Mouse (Mus musculus) Patski (cell line): ENCODE data around the gene Map2k2. TPM values are rescaled to one million over a fixed set of nuclear protein-coding genes. Genes with fewer than 3 reads are reported as not detected.

Experiments used
- ATAC-seq: fragments of 100-300 bp; one replicate; pipeline ENCODE4 v1.8.0; 2021
- CTCF ChIA-PET: fragments of 350-600 bp; sonication (Branson Sonifier 250); formaldehyde crosslinking; loops from one replicate; lab custom pipeline; 2022; ENCODE audit warnings: inconsistent platforms; lab: Charles Lee
- POLR2A ChIA-PET: fragments of 350-600 bp; sonication (Branson Sonifier 250); formaldehyde crosslinking; loops from one replicate; lab custom pipeline; 2022; ENCODE audit warnings: antibody characterized with exemption, inconsistent platforms; lab: Charles Lee
- DNase-seq: peaks from one replicate; pipeline ENCODE4 v3.0.0-alpha.2; 2011; ENCODE audit warnings: low read depth, low spot score
- H3K27me3 ChIP-seq: fragments of 371-371 bp; one replicate; pipeline ENCODE4 v1.5.1; 2021
- CTCF ChIP-seq: fragments of 100-300 bp; IDR thresholded peaks from one replicate; pipeline ENCODE4 v1.5.1; 2021
- in situ Hi-C: fragments of 300-500 bp; cut with MboI; formaldehyde crosslinking; loops from 3 replicates; pipeline ENCODE4 v1.11.1; 2018; ENCODE audit warnings: low pct_unique_long_range_greater_than_20kb, mixed read lengths
- polyA plus RNA-seq: library from polyadenylated mRNA; unstranded; gene quantifications from one replicate; pipeline ENCODE4 v1.2.3, GENCODE M21; 2021

The Map2k2 gene
- polyA plus RNA-seq, 1 experiment from 2014 or later: 150 TPM

DNA sequence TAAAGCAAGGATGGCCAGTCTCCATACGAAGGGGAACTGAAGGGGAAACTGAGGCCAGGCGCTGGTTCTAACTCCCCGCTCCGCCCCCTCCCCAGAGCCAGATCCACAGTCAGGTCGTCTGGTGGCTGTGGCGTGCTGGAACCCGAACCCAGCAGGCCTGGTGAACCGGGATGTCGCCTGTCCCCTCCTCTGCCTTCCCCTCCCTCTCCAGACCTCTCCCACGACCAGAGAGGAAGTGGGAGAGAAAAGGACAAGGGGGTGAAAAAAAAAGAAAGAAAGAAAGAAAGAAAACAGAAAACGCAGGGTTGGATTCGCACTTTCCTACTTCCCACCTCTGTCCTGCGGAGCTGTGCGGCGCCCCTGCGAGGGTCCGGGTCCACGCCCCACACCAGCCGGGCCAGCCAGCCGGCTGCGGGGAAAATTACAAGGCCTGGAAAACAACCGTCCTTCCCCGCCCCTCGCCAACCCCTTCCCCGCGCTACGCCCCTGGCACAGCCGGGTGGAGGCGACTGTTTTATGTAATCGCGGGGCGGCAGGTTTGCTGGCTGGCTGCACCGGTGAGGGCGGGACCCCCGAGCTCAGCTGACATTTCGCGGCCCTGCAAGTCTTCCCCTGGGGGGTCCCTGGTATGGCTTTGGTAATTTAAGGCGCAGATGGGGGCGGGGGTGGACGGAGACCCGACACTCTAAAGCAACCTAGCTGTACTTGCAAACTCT is 29.4 kb downstream of the Map2k2 start, which contains the start of gene Zbtb7a:
Gene Zbtb7a (plus strand): TSS at position 255 of the 716 bp plus-strand sequence.
- POLR2A ChIA-PET: interaction anchor here (0.7 to 1.7 kb wide), 4 partner anchors 10 to 53 kb away, joined by 3 to 6 read pairs (median 3); partner anchors contain the start of gene Eef2
- TF ChIP-seq CTCF: no peak
- in situ Hi-C loops: no loop called here
- H3K27me3 ChIP-seq: no peaks in the 10 kb centered on the region
- CTCF ChIA-PET: no interaction called here
- no peak for DNase-seq
- no peak for ATAC-seq

DNA sequence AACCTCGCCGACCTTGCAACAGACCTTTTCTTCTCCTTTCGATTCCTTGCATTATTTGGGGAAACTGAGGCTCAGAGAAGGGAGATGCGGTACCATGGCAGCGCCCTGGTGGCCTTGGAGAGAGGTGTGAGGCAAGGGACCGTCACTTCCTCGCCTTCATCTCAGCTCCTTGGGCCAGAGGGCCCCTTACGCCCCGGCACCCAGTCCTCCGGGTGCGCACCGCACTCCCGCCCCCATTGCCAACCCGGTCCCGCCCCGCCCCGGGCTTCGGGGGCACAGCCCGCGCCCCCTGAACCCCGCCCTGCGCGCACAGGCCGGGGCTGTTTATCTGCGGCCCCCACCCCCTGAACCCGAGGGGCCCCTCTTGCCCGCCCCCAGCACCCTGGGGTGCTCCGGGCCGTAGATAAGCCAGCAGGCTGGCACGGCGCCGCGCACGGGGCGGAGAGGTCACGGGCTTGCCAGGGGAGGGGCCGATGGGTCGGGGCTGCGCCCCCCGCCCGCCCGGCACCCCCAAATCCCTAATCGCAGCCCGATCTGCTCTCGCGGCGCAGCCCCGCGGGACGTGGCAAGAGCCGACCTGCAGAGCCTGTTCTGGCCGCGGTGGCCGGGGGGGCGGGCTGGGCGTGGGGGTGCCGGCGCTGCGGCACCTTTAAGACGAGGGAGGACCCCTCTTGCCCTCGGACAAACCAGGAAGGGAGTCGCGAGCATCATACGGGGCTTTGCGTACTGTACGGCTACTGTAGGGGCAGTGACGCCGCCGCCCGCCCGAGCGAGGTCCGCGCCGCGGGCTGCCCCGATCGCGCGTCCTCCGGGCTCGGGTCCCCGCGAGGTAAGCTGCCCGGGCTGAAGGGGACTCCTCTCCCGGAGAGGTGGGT is 30.4 kb downstream of the Map2k2 start:
- no peak for TF ChIP-seq CTCF
- ChIA-PET CTCF (no interaction called here), POLR2A (interaction anchor here (0.9 to 1.7 kb wide), 4 partner anchors 11 to 51 kb away, joined by 3 to 6 read pairs (median 4); partner anchors contain the start of gene Eef2)
- ATAC-seq (peak; percentile 16), DNase-seq (no peak)
- in situ Hi-C loops: no loop called here
- H3K27me3 ChIP-seq: no peaks in the 10 kb centered on the region

- in situ Hi-C loops: no loop called here
- DNase-seq (no peak), ATAC-seq (peak; percentile 28)
- no peaks in the 10 kb centered on the region for H3K27me3 ChIP-seq
- no peak for TF ChIP-seq CTCF
- ChIA-PET POLR2A (interaction anchor here (1.0 to 1.8 kb wide), 2 partner anchors 31 to 50 kb away, joined by 5 read pairs; partner anchors contain the start of gene Pias4), CTCF (no interaction called here)
Observed at GRCm38 (mm10) chr10:81136706-81137231, 31.1 kb downstream of the Map2k2 start.

GRCm38 (mm10) chr10:81137252-81138130 is 31.8 kb downstream of the Map2k2 start:
- ChIA-PET CTCF (no interaction called here), POLR2A (interaction anchor here (1.0 to 1.8 kb wide), 2 partner anchors 30 to 49 kb away, joined by 5 read pairs; partner anchors contain the start of gene Pias4)
- H3K27me3 ChIP-seq: no peaks in the 10 kb centered on the region
- TF ChIP-seq CTCF: no peak
- in situ Hi-C loops: no loop called here
- ATAC-seq (peak; percentile 72), DNase-seq (peak; percentile 94)

GRCm38 (mm10) chr10:81138131-81138782 is 32.5 kb downstream of the Map2k2 start:
- in situ Hi-C loops: no loop called here
- no peak for TF ChIP-seq CTCF
- no peaks in the 10 kb centered on the region for H3K27me3 ChIP-seq
- DNase-seq (no peak), ATAC-seq (no peak)
- ChIA-PET POLR2A (interaction anchor here (0.6 to 1.8 kb wide), 3 partner anchors 8 to 29 kb away, joined by 3 to 5 read pairs (median 3); partner anchors contain the start of gene Pias4), CTCF (no interaction called here)

GRCm38 (mm10) chr10:81138821-81139528 is 33.3 kb downstream of the Map2k2 start:
- in situ Hi-C loops: no loop called here
- no peak for TF ChIP-seq CTCF
- POLR2A ChIA-PET: interaction anchor here (0.6 to 1.8 kb wide), 4 partner anchors 9 to 28 kb away, joined by 3 to 5 read pairs (median 3); partner anchors contain the start of gene Pias4
- CTCF ChIA-PET: no interaction called here
- no peaks in the 10 kb centered on the region for H3K27me3 ChIP-seq
- DNase-seq (no peak), ATAC-seq (no peak)

DNA sequence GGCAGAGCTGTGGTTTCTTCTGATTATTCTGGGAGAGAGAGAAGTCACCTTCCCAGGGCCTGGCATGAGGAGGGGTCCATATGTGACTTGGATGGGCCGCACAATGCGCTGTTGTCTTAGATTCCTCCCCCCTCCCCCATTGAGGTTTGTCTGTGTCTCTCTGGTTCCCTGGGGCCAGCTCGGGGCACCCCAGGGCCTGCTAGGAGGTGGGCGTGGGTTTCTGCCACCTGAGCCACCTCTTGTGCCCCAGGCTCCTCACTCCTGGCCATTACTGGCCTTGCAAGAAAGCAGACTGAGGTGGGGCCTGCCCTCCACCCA is 33.8 kb downstream of the Map2k2 start:
- in situ Hi-C loops: no loop called here
- CTCF ChIA-PET: no interaction called here
- no peak for DNase-seq

DNA sequence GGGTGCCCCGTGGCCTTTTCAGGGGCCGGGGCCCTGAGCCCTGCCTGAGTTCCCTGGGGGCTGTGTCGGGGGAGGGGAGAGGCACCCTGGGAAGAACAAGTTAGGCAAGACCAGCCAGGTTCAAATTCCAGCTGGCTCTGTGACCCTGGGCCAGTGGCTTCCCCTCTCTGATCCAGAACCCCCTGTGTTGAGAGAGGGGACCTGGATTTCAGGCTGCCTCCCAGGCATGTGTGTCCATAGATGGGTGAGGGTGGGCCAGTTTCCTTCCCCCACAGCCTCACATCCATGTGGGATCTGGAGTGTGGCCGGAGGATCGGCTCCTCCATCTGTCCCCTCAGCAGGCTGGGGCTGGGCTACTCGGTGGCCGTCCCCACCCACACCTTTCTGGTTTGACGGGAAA is 34.3 kb downstream of the Map2k2 start:
- TF ChIP-seq CTCF: no peak
- DNase-seq: no peak
- in situ Hi-C loops: no loop called here
- no peak for ATAC-seq
- ChIA-PET POLR2A (interaction anchor here (1.4 kb wide), 1 partner anchor 12 kb away, joined by 3 read pairs; no protein-coding TSS in a partner anchor), CTCF (no interaction called here)
- no peaks in the 10 kb centered on the region for H3K27me3 ChIP-seq

More for the DNA sequence above, 33.8 kb downstream of the Map2k2 start:
- ATAC-seq: no peak
- no peaks in the 10 kb centered on the region for H3K27me3 ChIP-seq
- no peak for TF ChIP-seq CTCF
- POLR2A ChIA-PET: interaction anchor here (1.4 kb wide), 1 partner anchor 13 kb away, joined by 3 read pairs; no protein-coding TSS in a partner anchor
